Mouse (Mus musculus) kidney, adult 2 months (tissue): Measurements from ENCODE around the gene Scn10a.

Source experiments
- CTCF ChIP-seq: fragments of 200-500 bp; conservative IDR thresholded peaks from 2 replicates; pipeline ENCODE4 v1.5.1; 2011; ENCODE audit warnings: low read depth, mild to moderate bottlenecking, control low read depth, low read length, moderate library complexity, mixed read lengths; ENCODE audit not compliant: insufficient read depth, insufficient read length
- POLR2A ChIP-seq: fragments of 200-500 bp; IDR thresholded peaks from one replicate; pipeline ENCODE4 v1.6.1; 2011; ENCODE audit warnings: low read depth, low read length, control low read depth

DNA sequence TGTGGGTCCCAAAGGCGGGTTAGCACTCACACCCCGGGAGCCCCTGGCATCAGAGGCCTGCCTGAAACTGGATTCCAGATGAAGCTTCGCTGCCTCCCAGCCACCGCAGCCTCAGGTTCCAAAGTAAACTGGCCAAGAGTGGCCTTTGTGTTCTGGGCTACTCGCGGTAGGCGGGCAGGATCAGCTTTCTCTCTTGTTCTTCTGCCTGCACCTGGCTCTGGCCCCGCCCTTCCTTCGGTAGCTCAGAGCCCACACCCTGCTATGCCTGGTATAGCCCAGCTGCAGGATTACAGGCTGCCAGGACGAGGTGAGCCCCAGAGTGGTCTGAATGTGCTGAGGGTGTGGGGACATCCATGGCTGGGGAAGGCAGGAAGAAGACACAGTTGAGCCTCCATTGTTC lies 152.9 kb downstream of the Scn10a start:
- TF ChIP-seq POLR2A, result no peak
- no peak for TF ChIP-seq CTCF
